23 mouse cellular contexts compared by ENCODE assay signal in the genomic region with DNA sequence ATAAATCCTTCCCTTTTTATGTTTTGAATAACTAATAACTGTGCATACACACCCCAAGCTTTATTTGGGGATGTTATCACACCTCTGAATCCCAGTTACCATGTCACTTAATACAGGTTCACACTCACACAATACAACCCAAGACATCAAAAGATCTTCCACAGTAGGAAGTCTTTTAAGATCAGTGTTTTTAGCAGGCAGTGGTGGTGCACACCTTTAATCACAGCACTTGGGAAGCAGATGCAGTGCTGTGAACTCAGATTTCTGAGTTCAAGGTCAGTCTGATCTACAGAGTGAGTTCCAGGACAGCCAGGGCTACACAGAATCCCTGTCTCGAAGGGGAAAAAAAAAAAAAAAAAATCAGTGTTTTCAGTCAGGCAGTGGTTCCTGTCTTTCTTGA. TPM values are rescaled to one million over a fixed set of nuclear protein-coding genes. Genes with fewer than 3 reads are reported as not detected.
DNase-seq lines count a peak whose midpoint lies in the region; ATAC-seq and TF ChIP-seq lines count a peak whose summit lies in the region.
"Had no signal": no experiment of that assay in that cellular context is flagged by ENCODE, and none has a peak within 500 bp of the region (broad histone marks: within the 10 kb centered on the region; RNA-seq: fewer than 3 reads in every experiment).

No protein-coding gene starts in this region.

- no peak for TF ChIP-seq POLR2A in ES-Bruce4 (IDR thresholded peaks at IDR 0.05; ENCODE audit: insufficient read depth, low read length)

- ATAC-seq in hindbrain, postnatal 0 days: no peak
- ATAC-seq: activated CD4-positive, CD25-positive, alpha-beta regulatory T cell, adult 4 months; CD4-positive, CD25-positive, alpha-beta regulatory T cell, adult 4 months; forebrain, embryonic 13.5 days; forebrain, embryonic 15.5 days; forebrain, postnatal 0 days; Patski had no signal

- TF ChIP-seq EP300 in ES-Bruce4 (IDR thresholded peaks at IDR 0.05; ENCODE audit: insufficient read depth, low read depth, low read length): no peak

- TF ChIP-seq CTCF in ES-Bruce4 (IDR thresholded peaks at IDR 0.05; ENCODE audit: low read depth, low read length): no peak
- no peak for TF ChIP-seq CTCF in hindbrain, postnatal 0 days (IDR thresholded peaks at IDR 0.05; ENCODE audit: low read depth)

- H3K36me3 ChIP-seq in ES-Bruce4 (ENCODE audit: control insufficient read depth, insufficient read depth, low read length, poor library complexity, severe bottlenecking) (peaks cover 5% of the 10 kb centered on the region), ES-E14 (ENCODE audit: control insufficient read depth, insufficient read depth, low read length, poor library complexity, severe bottlenecking) (peaks cover 3% of the 10 kb centered on the region; the same call in 1 of the 2 replicates)
- no peaks in the 10 kb centered on the region for H3K36me3 ChIP-seq in hindbrain, postnatal 0 days (ENCODE audit: insufficient read depth, low read length)
- H3K36me3 ChIP-seq: embryonic facial prominence, embryonic 12.5 days; forebrain, embryonic 15.5 days had no signal

- DNase-seq in ES-E14 (ENCODE audit: low read depth, low spot score): no peak
- DNase-seq in ZHBTc4 (ENCODE audit: low read depth, low spot score): peak; percentile 47
- DNase-seq in hindbrain, postnatal 0 days (ENCODE audit: low spot score): no peak
- no peak for DNase-seq in liver
- DNase-seq: adrenal gland, adult 8-10 months; adrenal gland, postnatal 14 days; adrenal gland, postnatal 36 days; B cell, adult 2 months; cerebellum, adult 11-12 months; cerebellum, adult 2 months; cerebellum, adult 9-10 months; cerebellum, postnatal 10 days; cerebellum, postnatal 25 days; forebrain, postnatal 0 days had no signal

- WGBS in hindbrain, postnatal 0 days: 67% methylated on average over 1 of the region's 1 CpGs

- peaks cover 10% of the 10 kb centered on the region for H3K4me1 ChIP-seq in ES-Bruce4 (ENCODE audit: control insufficient read depth, insufficient read depth, low read length)
- H3K4me1 ChIP-seq in ES-E14 (ENCODE audit: control insufficient read depth in 2 of 2, insufficient read depth in 2 of 2, low read length in 2 of 2, poor library complexity in 1 of 2): peaks cover 8 to 22% of the 10 kb centered on the region in 2 experiments
- no peaks in the 10 kb centered on the region for H3K4me1 ChIP-seq in hindbrain, postnatal 0 days (ENCODE audit: insufficient read depth, low read length)

- no peaks in the 10 kb centered on the region for H3K9me3 ChIP-seq in ES-Bruce4 (replicated peaks; ENCODE audit: control insufficient read depth, insufficient read depth, low read length, poor library complexity, severe bottlenecking)
- no peaks in the 10 kb centered on the region for H3K9me3 ChIP-seq in ES-E14 (ENCODE audit: control insufficient read depth, insufficient read depth, low read depth, low read length)
- no peaks in the 10 kb centered on the region for H3K9me3 ChIP-seq in hindbrain, postnatal 0 days (ENCODE audit: low read length)
- H3K9me3 ChIP-seq: embryonic facial prominence, embryonic 10.5 days; embryonic facial prominence, embryonic 12.5 days; forebrain, embryonic 13.5 days; forebrain, embryonic 15.5 days had no signal

- in situ Hi-C loops in ES-E14 (cut with MboI; ENCODE audit: low sequenced_read_pairs in 2 of 2, unreplicated experiment in 2 of 2): no loop called here

- H3K4me2 ChIP-seq in hindbrain, postnatal 0 days (ENCODE audit: low read depth, low read length): no peak overlapping the region
- H3K4me2 ChIP-seq: embryonic facial prominence, embryonic 12.5 days; forebrain, embryonic 13.5 days; forebrain, embryonic 15.5 days had no signal

- H3K27me3 ChIP-seq in ES-Bruce4 (ENCODE audit: control insufficient read depth, insufficient read depth, low read length, poor library complexity, severe bottlenecking): no peaks in the 10 kb centered on the region
- H3K27me3 ChIP-seq in hindbrain, postnatal 0 days (ENCODE audit: insufficient read depth, low read length): no peaks in the 10 kb centered on the region
- H3K27me3 ChIP-seq: CH12.LX; embryonic facial prominence, embryonic 12.5 days; forebrain, embryonic 13.5 days; forebrain, embryonic 15.5 days; Patski had no signal

- H3K9ac ChIP-seq in ES-Bruce4 (ENCODE audit: low read depth, poor library complexity, severe bottlenecking) (no peak overlapping the region), ES-E14 (ENCODE audit: insufficient read depth, low read depth, low read length, poor library complexity, severe bottlenecking) (no peak overlapping the region)
- H3K9ac ChIP-seq in hindbrain, postnatal 0 days (replicated peaks; ENCODE audit: low read length): no peak overlapping the region
- H3K9ac ChIP-seq: embryonic facial prominence, embryonic 12.5 days; forebrain, embryonic 13.5 days; forebrain, embryonic 15.5 days; forebrain, postnatal 0 days had no signal

- H3K4me3 ChIP-seq in ES-Bruce4 (ENCODE audit: low read depth, low read length) (no peak overlapping the region), ES-E14 (ENCODE audit: insufficient read depth in 1 of 2, low read depth in 1 of 2, low read length in 2 of 2, poor library complexity in 1 of 2, severe bottlenecking in 1 of 2) (no peak overlapping the region)
- H3K4me3 ChIP-seq in hindbrain, postnatal 0 days (ENCODE audit: low read length): no peak overlapping the region
- H3K4me3 ChIP-seq: embryonic facial prominence, embryonic 10.5 days; embryonic facial prominence, embryonic 12.5 days; forebrain, embryonic 13.5 days; forebrain, embryonic 15.5 days had no signal

- H3K27ac ChIP-seq in ES-Bruce4 (ENCODE audit: insufficient read depth, low read length): peak overlapping the region; percentile 11; the same call in 1 of the 2 replicates
- H3K27ac ChIP-seq in ES-E14 (ENCODE audit: insufficient read depth, low read depth, low read length, poor library complexity, severe bottlenecking): no peak overlapping the region
- no peak overlapping the region for H3K27ac ChIP-seq in hindbrain, postnatal 0 days
- H3K27ac ChIP-seq: embryonic facial prominence, embryonic 10.5 days; embryonic facial prominence, embryonic 12.5 days; forebrain, embryonic 13.5 days; forebrain, embryonic 15.5 days had no signal

TF ChIP-seq in ES-E14, 5 proteins besides CTCF, POLR2A, EP300 and RAD21:
- 0 out of 2 replicates have a peak, but pooled peaks have one; percentile 44 for TF ChIP-seq ZNF384 (IDR thresholded peaks at IDR 0.05; ENCODE audit: low read depth, low read length)
- TF ChIP-seq HCFC1 (IDR thresholded peaks at IDR 0.05; ENCODE audit: borderline replicate concordance, insufficient read depth, low read length): no peak
TF ChIP-seq in ES-E14: peak in this region for 1.

RNA-seq across cellular contexts. Expression of a gene that starts 13.7 kb away (rescaled TPM):
- 124 and 129 TPM in 2 replicates for polyA plus RNA-seq in ES-Bruce4 (2011; ENCODE audit: insufficient read depth, insufficient read length, low read depth, missing spikeins)
- 67.5 and 71.9 TPM in 2 replicates for total RNA-seq in ES-E14 (2012; rRNA removed)
- 18.7 and 24.5 TPM in 2 replicates for total RNA-seq in hindbrain, postnatal 0 days (2014; rRNA removed)
- 20.2 and 21.6 TPM in 2 replicates for polyA plus RNA-seq in hindbrain, postnatal 0 days (2015; fragmentation: Nextera tagmentation; extraction: Ambion mirVana)
